Mouse (Mus musculus): Measurements from ENCODE around the gene Steap3. TPM values are rescaled to one million over a fixed set of nuclear protein-coding genes. Genes with fewer than 3 reads are reported as not detected.

Steap3 gene
- polyA plus RNA-seq, 1 experiment from 2014 or later = 42.6 TPM

DNA sequence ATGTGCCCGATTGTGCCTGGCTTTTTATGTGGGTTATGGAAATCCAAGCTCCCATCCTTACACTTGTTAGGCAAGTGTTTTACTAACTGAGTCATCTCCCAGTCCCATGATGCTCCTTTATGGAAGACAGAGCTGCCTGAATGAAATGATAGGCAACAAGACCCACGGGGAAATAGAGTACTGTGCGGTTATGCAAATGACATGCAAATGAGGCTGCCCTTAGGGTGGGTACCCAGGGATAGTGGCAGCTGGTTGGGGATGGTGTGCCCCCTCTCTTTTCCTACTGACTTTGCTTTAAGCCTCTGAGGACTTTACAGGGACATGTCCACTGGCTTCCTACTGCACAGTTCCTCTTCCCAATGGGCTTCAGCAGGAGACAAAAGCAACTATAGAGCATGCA lies 2.7 kb upstream of the Steap3 start:
- 70% methylated on average over 3 of the region's 3 CpGs for WGBS (ENCODE audit: insufficient replicate concordance)
- no peak overlapping the region for H3K27ac ChIP-seq (ENCODE audit: low read length)
- no peaks in the 10 kb centered on the region for H3K27me3 ChIP-seq (ENCODE audit: control insufficient read depth, insufficient read depth, low read depth, low read length)
- H3K9ac ChIP-seq (ENCODE audit: low read depth, low read length) = no peak overlapping the region
- no peak for ATAC-seq (ENCODE audit: low read depth)
- no peak overlapping the region for H3K4me2 ChIP-seq (ENCODE audit: low read depth, low read length)
- H3K4me3 ChIP-seq (ENCODE audit: low read depth, low read length) = no peak overlapping the region
- peaks cover 33% of the 10 kb centered on the region for H3K4me1 ChIP-seq (ENCODE audit: control insufficient read depth, low read depth, low read length)
- no peaks in the 10 kb centered on the region for H3K9me3 ChIP-seq (replicated peaks; ENCODE audit: control insufficient read depth, low read length)
- no peaks in the 10 kb centered on the region for H3K36me3 ChIP-seq (ENCODE audit: control insufficient read depth, insufficient read depth)

DNA sequence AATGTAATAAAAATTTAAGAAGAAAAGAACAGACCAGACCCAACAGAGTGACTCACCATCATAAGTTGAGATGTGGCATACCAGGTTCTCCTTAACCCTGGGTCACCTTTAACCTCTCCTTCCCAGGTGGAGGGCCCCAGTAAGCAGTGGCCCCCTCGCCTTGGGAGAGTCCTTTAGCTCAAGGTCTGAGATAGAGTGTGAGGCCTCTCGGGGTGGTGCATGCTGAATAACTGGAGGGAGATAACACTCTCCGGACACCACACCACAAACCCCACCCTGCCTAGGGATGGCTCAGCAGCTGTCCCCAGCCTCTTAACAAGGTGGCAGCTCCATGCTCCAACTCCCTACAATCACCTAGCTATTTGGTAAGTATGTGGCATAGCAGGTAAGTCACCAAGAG lies 1.6 kb downstream of the Steap3 start:
- H3K4me2 ChIP-seq (ENCODE audit: low read depth, low read length) = peak overlapping the region; percentile 89
- H3K9ac ChIP-seq (ENCODE audit: low read depth, low read length) = peak overlapping the region; percentile 72
- peaks cover 65% of the 10 kb centered on the region for H3K4me1 ChIP-seq (ENCODE audit: control insufficient read depth, low read depth, low read length)
- H3K4me3 ChIP-seq (ENCODE audit: low read depth, low read length) = peak overlapping the region; percentile 68
- peak overlapping the region; percentile 77 for H3K27ac ChIP-seq (ENCODE audit: low read length)
- WGBS (ENCODE audit: insufficient replicate concordance) = 20% methylated on average over 3 of the region's 3 CpGs
- H3K36me3 ChIP-seq (ENCODE audit: control insufficient read depth, insufficient read depth) = no peaks in the 10 kb centered on the region
- ATAC-seq (ENCODE audit: low read depth) = peak; percentile 91
- H3K9me3 ChIP-seq (replicated peaks; ENCODE audit: control insufficient read depth, low read length) = no peaks in the 10 kb centered on the region
- no peaks in the 10 kb centered on the region for H3K27me3 ChIP-seq (ENCODE audit: control insufficient read depth, insufficient read depth, low read depth, low read length)

DNA sequence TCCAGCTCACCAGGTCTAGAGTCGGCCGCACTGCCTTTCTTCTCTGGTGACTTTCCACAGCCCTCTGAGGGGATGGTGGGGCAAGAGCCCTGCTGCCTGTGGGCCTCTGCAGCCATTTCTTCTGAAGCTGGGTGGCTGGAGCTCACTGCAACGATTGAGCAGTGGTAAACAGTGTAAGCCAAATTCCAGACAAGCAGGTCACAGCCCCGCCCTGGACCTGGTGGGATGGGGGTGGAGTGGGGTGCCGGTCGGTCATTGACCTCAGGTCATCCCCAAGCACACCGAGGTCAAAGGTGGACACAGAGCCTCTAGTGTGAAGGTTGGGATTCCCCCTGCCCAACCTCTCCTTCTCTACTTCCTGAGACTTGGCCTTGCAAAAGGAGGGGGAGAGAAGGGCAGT lies 2.4 kb downstream of the Steap3 start:
- Histone ChIP-seq H3K4me3 (ENCODE audit: low read depth, low read length) (peak overlapping the region; percentile 68), H3K9me3 (replicated peaks; ENCODE audit: control insufficient read depth, low read length) (no peaks in the 10 kb centered on the region), H3K36me3 (ENCODE audit: control insufficient read depth, insufficient read depth) (no peaks in the 10 kb centered on the region), H3K4me1 (ENCODE audit: control insufficient read depth, low read depth, low read length) (peaks cover 65% of the 10 kb centered on the region), H3K4me2 (ENCODE audit: low read depth, low read length) (peak overlapping the region; percentile 89), H3K27me3 (ENCODE audit: control insufficient read depth, insufficient read depth, low read depth, low read length) (no peaks in the 10 kb centered on the region), H3K27ac (ENCODE audit: low read length) (peak overlapping the region; percentile 77), H3K9ac (ENCODE audit: low read depth, low read length) (peak overlapping the region; percentile 72)
- WGBS (ENCODE audit: insufficient replicate concordance) = 52% methylated on average over 7 of the region's 7 CpGs
- ATAC-seq (ENCODE audit: low read depth) = peak; percentile 30

DNA sequence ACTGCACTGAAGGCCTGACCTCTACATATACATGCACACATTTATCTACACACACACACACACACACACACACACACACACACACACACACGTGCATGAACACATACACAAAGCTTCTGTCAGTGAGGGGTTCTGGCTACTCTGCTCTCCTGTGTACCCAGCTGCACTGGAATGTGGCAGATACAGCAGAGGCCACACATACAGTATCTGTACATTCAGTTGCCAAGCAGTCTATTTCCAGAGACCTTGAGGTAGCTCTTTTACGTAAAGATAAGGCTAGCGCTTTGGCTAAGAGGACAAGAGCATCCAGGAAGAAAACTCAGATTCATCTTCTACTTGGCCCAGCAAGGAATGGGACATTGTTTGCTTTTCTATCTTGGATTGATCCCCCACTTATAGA lies 4.9 kb downstream of the Steap3 start:
- Histone ChIP-seq H3K27me3 (ENCODE audit: control insufficient read depth, insufficient read depth, low read depth, low read length) (no peaks in the 10 kb centered on the region), H3K4me1 (ENCODE audit: control insufficient read depth, low read depth, low read length) (peaks cover 84% of the 10 kb centered on the region), H3K27ac (ENCODE audit: low read length) (peak overlapping the region; percentile 91), H3K36me3 (ENCODE audit: control insufficient read depth, insufficient read depth) (no peaks in the 10 kb centered on the region), H3K4me2 (ENCODE audit: low read depth, low read length) (peak overlapping the region; percentile 89), H3K4me3 (ENCODE audit: low read depth, low read length) (peak overlapping the region; percentile 68), H3K9ac (ENCODE audit: low read depth, low read length) (peak overlapping the region; percentile 44), H3K9me3 (replicated peaks; ENCODE audit: control insufficient read depth, low read length) (no peaks in the 10 kb centered on the region)
- peak; percentile 17 for ATAC-seq (ENCODE audit: low read depth)
- WGBS (ENCODE audit: insufficient replicate concordance) = 27% methylated on average over 3 of the region's 3 CpGs

GRCm38 (mm10) chr1:120266460-120266859 lies 6.0 kb downstream of the Steap3 start:
- WGBS (ENCODE audit: insufficient replicate concordance) = 72% methylated on average over 4 of the region's 4 CpGs
- Histone ChIP-seq H3K27ac (ENCODE audit: low read length) (peak overlapping the region; percentile 91), H3K27me3 (ENCODE audit: control insufficient read depth, insufficient read depth, low read depth, low read length) (no peaks in the 10 kb centered on the region), H3K4me1 (ENCODE audit: control insufficient read depth, low read depth, low read length) (peaks cover 88% of the 10 kb centered on the region), H3K4me3 (ENCODE audit: low read depth, low read length) (no peak overlapping the region), H3K9ac (ENCODE audit: low read depth, low read length) (peak overlapping the region; percentile 74), H3K36me3 (ENCODE audit: control insufficient read depth, insufficient read depth) (no peaks in the 10 kb centered on the region), H3K4me2 (ENCODE audit: low read depth, low read length) (peak overlapping the region; percentile 89), H3K9me3 (replicated peaks; ENCODE audit: control insufficient read depth, low read length) (no peaks in the 10 kb centered on the region)
- no peak for ATAC-seq (ENCODE audit: low read depth)

GRCm38 (mm10) chr1:120264861-120265686 lies 7.4 kb downstream of the Steap3 start:
- H3K36me3 ChIP-seq (ENCODE audit: control insufficient read depth, insufficient read depth) = no peaks in the 10 kb centered on the region
- H3K4me2 ChIP-seq (ENCODE audit: low read depth, low read length) = peak overlapping the region; percentile 89
- peaks cover 89% of the 10 kb centered on the region for H3K4me1 ChIP-seq (ENCODE audit: control insufficient read depth, low read depth, low read length)
- peak overlapping the region; percentile 91 for H3K27ac ChIP-seq (ENCODE audit: low read length)
- no peaks in the 10 kb centered on the region for H3K27me3 ChIP-seq (ENCODE audit: control insufficient read depth, insufficient read depth, low read depth, low read length)
- H3K9me3 ChIP-seq (replicated peaks; ENCODE audit: control insufficient read depth, low read length) = no peaks in the 10 kb centered on the region
- H3K9ac ChIP-seq (ENCODE audit: low read depth, low read length) = peak overlapping the region; percentile 88
- WGBS (ENCODE audit: insufficient replicate concordance) = under 1% methylated on average over 40 of the region's 40 CpGs
- ATAC-seq (ENCODE audit: low read depth) = peak; percentile 95
- H3K4me3 ChIP-seq (ENCODE audit: low read depth, low read length) = peak overlapping the region; percentile 84

GRCm38 (mm10) chr1:120263226-120263625 lies 9.3 kb downstream of the Steap3 start:
- H3K9me3 ChIP-seq (replicated peaks; ENCODE audit: control insufficient read depth, low read length) = no peaks in the 10 kb centered on the region
- ATAC-seq (ENCODE audit: low read depth) = no peak
- peak overlapping the region; percentile 84 for H3K4me3 ChIP-seq (ENCODE audit: low read depth, low read length)
- peak overlapping the region; percentile 11; the same call in 1 of the 2 replicates for H3K27ac ChIP-seq (ENCODE audit: low read length)
- 76% methylated on average over 4 of the region's 4 CpGs for WGBS (ENCODE audit: insufficient replicate concordance)
- peak overlapping the region; percentile 88 for H3K9ac ChIP-seq (ENCODE audit: low read depth, low read length)
- H3K4me1 ChIP-seq (ENCODE audit: control insufficient read depth, low read depth, low read length) = peaks cover 93% of the 10 kb centered on the region
- peak overlapping the region; percentile 89 for H3K4me2 ChIP-seq (ENCODE audit: low read depth, low read length)
- H3K36me3 ChIP-seq (ENCODE audit: control insufficient read depth, insufficient read depth) = no peaks in the 10 kb centered on the region
- no peaks in the 10 kb centered on the region for H3K27me3 ChIP-seq (ENCODE audit: control insufficient read depth, insufficient read depth, low read depth, low read length)

- H3K9me3 ChIP-seq (replicated peaks; ENCODE audit: control insufficient read depth, low read length) = no peaks in the 10 kb centered on the region
- H3K27me3 ChIP-seq (ENCODE audit: control insufficient read depth, insufficient read depth, low read depth, low read length) = no peaks in the 10 kb centered on the region
- peak overlapping the region; percentile 92; the same call in 1 of the 2 replicates for H3K27ac ChIP-seq (ENCODE audit: low read length)
- ATAC-seq (ENCODE audit: low read depth) = no peak
- H3K4me3 ChIP-seq (ENCODE audit: low read depth, low read length) = no peak overlapping the region
- peaks cover 4% of the 10 kb centered on the region for H3K36me3 ChIP-seq (ENCODE audit: control insufficient read depth, insufficient read depth)
- H3K9ac ChIP-seq (ENCODE audit: low read depth, low read length) = no peak overlapping the region
- H3K4me2 ChIP-seq (ENCODE audit: low read depth, low read length) = 0 out of 2 replicates have a peak overlapping the region, but pooled peaks have one; percentile 4
- H3K4me1 ChIP-seq (ENCODE audit: control insufficient read depth, low read depth, low read length) = peaks cover 85% of the 10 kb centered on the region
- WGBS (ENCODE audit: insufficient replicate concordance) = 88% methylated on average over 5 of the region's 5 CpGs
Measured at GRCm38 (mm10) chr1:120261166-120261565, 11.3 kb downstream of the Steap3 start.

- H3K9ac ChIP-seq (ENCODE audit: low read depth, low read length) = peak overlapping the region; percentile 62
- ATAC-seq (ENCODE audit: low read depth) = peak; percentile 93
- peaks cover 73% of the 10 kb centered on the region for H3K4me1 ChIP-seq (ENCODE audit: control insufficient read depth, low read depth, low read length)
- peak overlapping the region; percentile 40 for H3K4me3 ChIP-seq (ENCODE audit: low read depth, low read length)
- 24% methylated on average over 7 of the region's 7 CpGs for WGBS (ENCODE audit: insufficient replicate concordance)
- peak overlapping the region; percentile 92 for H3K27ac ChIP-seq (ENCODE audit: low read length)
- peaks cover 4% of the 10 kb centered on the region for H3K36me3 ChIP-seq (ENCODE audit: control insufficient read depth, insufficient read depth)
- no peaks in the 10 kb centered on the region for H3K27me3 ChIP-seq (ENCODE audit: control insufficient read depth, insufficient read depth, low read depth, low read length)
- H3K4me2 ChIP-seq (ENCODE audit: low read depth, low read length) = peak overlapping the region; percentile 66
- no peaks in the 10 kb centered on the region for H3K9me3 ChIP-seq (replicated peaks; ENCODE audit: control insufficient read depth, low read length)
Measured at GRCm38 (mm10) chr1:120259249-120259648, 13.3 kb downstream of the Steap3 start.
